Mouse (Mus musculus) kidney, adult 18-20 months (tissue): ENCODE results near the gene Gm1140.
"Not testable (repeated sequence)": the region's sequence is repeated elsewhere in the genome, so short reads cannot be mapped to it uniquely, and the experiment has no call there.

Experiments
- DNase-seq: peaks from one replicate; pipeline ENCODE4 v3.0.0; 2021

Gene Gm1140

DNA sequence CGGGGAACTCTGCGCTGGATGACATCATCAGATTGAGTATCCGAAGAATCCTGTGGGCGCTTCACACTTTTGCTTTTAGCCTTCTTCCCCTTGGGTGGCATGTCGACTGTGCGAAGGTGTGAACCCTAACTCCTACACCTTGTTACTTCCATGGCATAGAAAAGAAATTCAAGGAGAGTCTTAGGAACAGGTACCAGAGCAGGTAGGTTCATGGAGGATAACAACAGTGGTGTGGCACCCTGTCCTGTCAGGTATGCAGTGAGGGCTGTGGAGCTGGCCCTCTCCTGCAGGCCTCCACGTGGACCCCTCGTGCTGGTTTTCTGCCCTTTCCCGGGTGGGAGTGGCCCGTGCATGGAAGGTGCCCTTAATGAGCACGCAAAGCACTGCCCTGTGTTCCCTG lies at the start of gene Gm1140:
Gene Gm1140, minus strand, starts transcription at position 101 of the 400 bp plus-strand sequence.
- DNase-seq = not testable (repeated sequence)

DNA sequence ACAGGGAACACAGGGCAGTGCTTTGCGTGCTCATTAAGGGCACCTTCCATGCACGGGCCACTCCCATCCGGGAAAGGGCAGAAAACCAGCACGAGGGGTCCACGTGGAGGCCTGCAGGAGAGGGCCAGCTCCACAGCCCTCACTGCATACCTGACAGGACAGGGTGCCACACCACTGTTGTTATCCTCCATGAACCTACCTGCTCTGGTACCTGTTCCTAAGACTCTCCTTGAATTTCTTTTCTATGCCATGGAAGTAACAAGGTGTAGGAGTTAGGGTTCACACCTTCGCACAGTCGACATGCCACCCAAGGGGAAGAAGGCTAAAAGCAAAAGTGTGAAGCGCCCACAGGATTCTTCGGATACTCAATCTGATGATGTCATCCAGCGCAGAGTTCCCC lies 2.0 kb upstream of the Gm1140 start, which contains the start of gene Gm14692:
Gene Gm14692, plus strand, starts transcription at position 301 of the 400 bp plus-strand sequence.
- DNase-seq = not testable (repeated sequence)
